Mouse (Mus musculus): Measurements from ENCODE around the gene Cyp2u1.

Cyp2u1 gene

GRCm38 (mm10) chr3:131303320-131303714 lies 290 bp upstream of the Cyp2u1 start:
- DNase-seq (ENCODE audit: low spot score) = no peak

- peak; percentile 89 for DNase-seq (ENCODE audit: low spot score)
Measured at GRCm38 (mm10) chr3:131299908-131300307, 3.1 kb downstream of the Cyp2u1 start.

GRCm38 (mm10) chr3:131299078-131299477 lies 3.9 kb downstream of the Cyp2u1 start:
- DNase-seq (ENCODE audit: low spot score) = no peak

DNA sequence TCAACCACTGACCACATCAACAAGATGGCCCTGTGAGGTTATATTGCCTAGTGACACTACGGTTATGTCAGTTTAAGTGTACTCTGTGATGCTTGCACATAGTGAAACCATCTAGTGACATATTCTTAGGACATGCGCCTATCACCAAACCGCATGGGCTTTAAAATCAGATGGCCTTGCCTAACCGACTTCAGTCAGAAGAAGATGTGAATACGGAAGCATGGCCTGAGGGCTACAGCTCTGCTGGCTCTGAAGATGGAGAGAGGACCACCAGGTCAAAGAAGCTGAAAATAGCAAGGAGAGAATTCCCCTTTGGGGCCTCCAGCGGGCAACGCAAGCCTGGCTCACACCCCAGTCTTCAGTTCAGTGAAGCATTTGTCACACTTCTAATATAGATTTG lies 6.1 kb downstream of the Cyp2u1 start:
- no peak for DNase-seq (ENCODE audit: low spot score)

DNA sequence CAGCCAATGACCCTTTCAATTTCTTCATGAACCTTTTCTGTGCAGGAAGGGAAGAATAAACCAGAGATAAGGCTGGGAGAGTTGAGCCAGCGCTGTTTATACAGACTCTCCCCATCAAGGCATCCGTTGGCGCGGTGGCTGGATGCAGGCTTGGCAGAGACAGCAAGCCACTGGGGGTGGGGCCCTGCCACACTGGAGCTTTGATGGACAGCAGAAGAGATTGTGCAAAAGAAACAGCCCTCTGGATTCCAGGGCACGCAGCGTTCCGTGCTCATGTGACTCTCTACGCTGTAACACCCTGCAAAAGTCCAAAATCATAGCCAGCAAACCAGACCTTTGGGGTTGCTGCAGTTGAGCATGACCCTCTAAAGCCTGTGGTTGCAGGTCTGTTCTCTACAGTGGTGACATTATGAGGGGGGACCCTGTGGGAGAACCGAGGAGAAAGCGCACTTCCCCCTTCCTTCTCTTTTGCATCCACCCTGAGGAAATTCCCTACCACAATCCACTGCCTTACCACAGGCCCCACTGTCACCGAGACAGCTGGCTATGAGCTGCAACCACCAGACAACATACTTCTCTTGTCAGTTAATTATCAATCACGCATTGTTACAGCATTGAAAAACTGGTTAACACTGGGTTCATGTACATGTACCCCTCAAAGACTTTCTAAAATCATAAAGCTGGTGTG lies 7.4 kb downstream of the Cyp2u1 start:
- no peak for DNase-seq (ENCODE audit: low spot score)

GRCm38 (mm10) chr3:131294503-131294902 lies 8.5 kb downstream of the Cyp2u1 start:
- DNase-seq (ENCODE audit: low spot score) = no peak

DNA sequence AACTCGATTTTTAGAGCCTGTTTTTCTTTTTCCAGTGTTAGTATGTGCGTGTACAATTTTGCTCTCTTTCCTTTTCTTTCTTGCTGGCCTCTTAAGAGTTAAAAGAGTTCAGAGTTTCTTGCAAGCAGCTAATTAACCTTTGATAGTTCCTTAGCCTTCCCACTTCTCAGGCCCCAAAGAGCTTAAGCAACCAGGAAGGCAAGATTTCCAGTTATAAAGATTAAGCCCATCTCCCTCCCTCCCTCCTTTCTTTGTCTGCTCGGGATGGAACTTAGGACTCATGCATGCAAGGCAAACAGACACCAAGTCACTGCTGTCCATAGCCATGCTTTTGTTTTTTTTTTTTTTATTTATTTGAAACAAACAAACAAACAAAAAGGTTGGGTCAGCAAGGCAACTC lies 10.1 kb downstream of the Cyp2u1 start:
- no peak for DNase-seq (ENCODE audit: low spot score)

GRCm38 (mm10) chr3:131292349-131292748 lies 10.7 kb downstream of the Cyp2u1 start:
- no peak for DNase-seq (ENCODE audit: low spot score)

DNA sequence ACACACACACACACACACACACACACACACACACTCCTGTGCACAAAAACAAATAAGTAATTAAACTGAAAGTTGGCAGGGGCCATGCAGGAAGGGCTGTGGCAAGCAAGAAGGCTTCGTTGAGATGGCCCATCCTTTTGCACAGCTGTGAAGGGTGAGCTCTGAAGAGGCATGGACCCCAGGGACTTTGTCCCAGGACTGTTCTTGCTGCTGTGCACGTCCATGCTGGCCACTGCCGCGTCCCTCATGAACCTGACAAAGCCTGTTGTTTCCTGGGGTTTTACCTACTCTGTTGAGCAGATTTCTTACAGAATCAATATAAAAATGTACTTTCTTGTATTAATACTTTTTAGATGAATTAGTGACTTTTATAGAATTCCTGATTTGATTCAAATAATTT lies 11.1 kb downstream of the Cyp2u1 start:
- no peak for DNase-seq (ENCODE audit: low spot score)

DNA sequence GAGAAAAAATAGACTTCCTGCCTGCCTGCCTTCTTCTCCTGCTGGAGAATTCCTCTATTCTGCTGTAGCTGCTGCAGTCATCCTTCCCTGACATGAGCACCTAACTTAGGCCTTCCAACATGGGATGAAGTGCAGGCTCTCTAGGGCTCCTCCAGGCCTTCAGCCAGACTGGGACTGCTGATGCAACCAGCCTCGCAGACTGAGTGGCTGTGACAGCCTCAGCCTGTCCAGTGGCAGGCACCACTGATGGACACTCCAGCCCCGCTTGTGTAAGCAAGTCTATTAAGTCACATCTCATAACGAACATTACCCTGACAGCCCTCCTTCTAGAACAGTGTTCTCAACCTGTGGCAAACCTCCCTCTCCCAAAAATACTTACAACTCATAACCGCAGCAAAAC lies 28.9 kb downstream of the Cyp2u1 start:
- DNase-seq (ENCODE audit: low spot score) = no peak

DNA sequence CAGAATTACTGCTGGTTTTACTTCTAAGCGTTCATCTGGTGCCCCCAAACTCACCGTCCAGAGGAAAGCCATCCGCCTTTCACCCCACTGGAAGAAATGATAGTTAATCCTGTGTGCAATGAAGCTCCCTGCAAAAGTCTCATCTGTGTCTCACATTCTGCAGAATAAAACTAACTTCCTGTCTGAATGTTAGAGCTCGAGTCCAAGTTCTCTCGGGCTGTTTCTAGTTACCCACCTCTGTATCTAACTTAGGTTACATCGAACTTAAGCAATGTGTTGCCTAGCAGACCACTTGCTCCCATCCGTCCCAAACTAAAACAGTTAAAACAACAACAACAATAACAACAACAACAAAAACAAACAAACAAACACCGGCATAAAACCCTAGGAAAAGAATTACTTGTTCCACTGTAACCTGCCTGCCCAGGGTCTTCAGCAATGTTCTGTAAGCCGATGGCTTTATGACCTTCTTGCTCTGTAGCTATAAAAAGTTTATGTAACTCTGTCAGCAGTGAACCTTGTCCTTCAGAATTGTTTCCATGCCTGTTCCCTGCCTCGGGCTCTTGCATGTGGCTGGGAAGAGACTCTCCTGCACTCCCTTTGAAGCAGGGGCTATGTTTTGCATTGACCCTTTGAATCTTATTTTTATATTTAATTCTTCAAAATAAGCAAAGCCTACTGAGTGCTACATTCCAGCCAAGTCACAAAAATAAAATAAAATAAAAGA lies 30.5 kb downstream of the Cyp2u1 start:
- DNase-seq (ENCODE audit: low spot score) = no peak

DNA sequence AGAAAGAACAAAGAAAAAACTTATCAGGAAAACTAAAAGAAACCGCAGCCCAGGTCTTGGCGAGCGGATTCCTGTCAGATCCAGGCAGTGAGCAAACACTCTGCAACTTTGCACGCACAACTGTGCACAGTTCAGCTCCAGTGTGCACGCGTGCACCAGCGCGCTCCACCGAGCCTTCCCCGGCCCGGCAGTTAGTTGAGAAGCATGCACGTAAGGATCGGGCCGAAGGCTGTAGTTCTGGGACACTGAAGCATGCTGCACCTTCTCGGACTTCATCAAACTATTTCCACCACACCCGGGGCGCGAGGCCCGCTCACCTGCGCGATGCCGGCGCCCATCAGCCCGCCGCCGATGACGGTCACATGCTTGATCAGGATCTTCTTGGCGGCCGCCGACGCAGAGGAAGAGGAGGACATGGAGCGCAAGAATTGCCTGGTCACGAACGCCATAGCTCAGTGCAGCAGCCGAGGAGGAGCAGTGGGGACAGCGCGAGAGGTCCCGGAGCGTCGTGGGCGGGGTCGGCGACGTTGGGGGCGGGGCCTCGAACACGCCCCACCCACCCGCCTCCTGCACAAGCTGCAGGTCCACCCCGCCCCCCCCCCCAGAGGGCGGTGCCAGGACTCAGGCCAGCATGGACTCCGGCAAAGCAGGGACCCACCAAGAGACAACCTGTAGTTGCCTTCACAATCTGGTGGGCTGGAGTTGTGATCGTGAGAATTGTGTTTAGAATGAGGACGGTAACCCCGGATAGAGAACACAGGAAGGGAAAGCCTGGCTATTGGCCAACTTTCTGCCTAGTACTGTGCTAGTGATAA lies 31.3 kb downstream of the Cyp2u1 start, which contains the start of gene Hadh:
Gene Hadh, minus strand, starts transcription at position 543 of the 815 bp plus-strand sequence.
- DNase-seq (ENCODE audit: low spot score) = peak; percentile 92

GRCm38 (mm10) chr3:131271157-131271556 lies 31.9 kb downstream of the Cyp2u1 start:
- DNase-seq (ENCODE audit: low spot score) = peak; percentile 77

- DNase-seq (ENCODE audit: low spot score) = peak; percentile 44
Measured at GRCm38 (mm10) chr3:131270381-131270780, 32.6 kb downstream of the Cyp2u1 start.

DNA sequence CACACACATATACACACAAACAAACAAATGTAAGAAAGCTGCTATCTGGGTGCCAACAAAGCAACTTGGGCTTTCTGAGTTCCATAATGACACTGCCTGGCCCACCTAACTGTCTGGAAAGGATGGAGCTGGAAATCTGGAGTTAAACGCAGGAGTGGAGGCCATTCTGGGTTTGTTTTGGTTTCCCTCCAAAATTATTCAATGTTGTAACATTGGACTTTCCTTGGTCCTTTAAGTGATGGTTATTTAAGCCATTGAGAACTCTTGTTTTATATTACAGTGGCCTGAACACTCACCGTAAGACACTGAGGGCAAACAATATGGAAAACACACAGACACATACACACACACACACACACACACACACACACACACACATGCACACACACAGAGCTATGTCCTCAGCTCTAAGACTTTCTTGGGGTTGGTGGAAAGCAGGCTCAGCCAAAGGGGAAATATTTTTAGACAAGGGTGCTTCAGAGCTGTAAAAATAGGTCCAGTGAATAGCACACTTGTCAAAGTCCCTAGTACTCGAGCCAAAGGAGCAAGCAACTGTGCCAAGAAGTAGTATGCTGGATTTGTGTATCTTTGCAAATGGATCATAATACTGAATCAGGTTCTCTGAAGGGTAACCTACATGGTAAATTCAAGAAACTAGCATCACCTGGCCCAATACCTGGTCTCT lies 36.5 kb downstream of the Cyp2u1 start:
- no peak for DNase-seq (ENCODE audit: low spot score)

DNA sequence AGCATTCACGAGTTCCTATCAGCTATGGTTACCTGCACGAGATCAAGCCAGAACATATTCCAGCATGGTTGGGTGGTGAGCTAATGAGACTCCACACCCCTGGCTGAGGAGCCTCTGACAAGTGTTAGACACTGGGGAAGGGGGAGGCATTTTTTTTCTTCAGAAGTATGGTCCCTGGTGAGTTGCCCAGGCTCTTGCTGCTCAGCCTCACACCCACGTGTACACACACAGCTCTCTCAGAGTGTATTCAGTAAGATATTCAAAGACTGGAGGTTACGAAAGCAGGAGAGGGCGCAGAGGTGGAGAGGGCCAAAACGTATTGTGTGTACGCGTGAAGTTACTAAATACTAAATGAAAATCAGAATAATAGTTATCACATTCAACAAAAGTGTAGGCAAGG lies 37.5 kb downstream of the Cyp2u1 start:
- no peak for DNase-seq (ENCODE audit: low spot score)

DNA sequence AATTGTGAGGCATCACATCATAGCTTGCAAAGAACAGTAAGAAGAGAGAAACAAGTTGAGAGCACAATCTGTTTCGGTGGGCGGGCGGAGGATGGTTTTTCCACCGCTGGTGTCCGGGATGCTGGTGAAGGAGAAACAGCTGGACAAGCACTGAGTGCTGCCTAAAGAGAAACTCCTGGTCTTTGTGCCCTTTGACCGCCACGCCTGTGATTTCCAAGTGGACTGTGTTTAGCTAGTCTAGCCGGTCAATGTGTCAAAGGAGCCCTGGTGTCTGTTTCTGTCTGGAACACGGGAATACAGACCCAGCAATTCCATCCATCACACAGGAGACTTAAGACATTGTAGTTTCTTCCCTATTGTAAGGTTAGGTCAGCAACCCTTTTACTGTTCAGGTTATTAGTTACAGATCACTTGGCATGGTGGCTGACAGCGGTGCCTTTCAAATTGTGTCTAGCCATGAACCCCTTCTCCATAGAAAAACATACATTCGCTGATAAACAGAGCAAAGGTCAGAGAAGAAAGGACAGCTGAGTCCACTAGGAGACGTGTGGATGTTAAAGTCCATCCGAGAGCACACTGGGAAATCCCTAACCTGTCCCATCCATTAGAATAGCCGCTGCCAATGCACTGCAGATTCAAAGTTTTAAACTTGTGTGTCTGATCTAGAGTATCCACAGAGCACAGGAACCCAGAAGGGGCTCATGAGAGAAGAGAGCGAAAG lies 39.1 kb downstream of the Cyp2u1 start:
- DNase-seq (ENCODE audit: low spot score) = no peak

GRCm38 (mm10) chr3:131260418-131260817 lies 42.6 kb downstream of the Cyp2u1 start:
- no peak for DNase-seq (ENCODE audit: low spot score)

- no peak for DNase-seq (ENCODE audit: low spot score)
Measured at GRCm38 (mm10) chr3:131259392-131259965, 43.5 kb downstream of the Cyp2u1 start.

DNA sequence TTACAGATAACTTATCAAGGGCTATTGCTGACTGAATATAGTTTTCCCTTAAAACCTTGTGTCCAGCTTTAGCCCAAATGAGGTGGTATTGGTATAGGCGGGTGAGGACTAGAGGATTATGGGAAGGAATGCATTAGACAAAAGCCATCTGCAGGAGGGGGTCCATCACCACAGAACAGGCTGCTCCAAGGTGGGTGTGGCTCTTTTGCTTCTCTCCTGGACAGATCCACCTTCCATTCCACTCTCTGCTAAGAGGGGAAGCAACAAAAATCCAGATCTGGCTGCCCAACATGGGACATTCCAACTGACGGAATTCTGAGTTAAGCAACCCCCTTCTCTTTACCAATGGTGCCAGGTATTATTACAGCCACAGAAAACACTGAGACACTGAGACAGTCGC lies 44.1 kb downstream of the Cyp2u1 start:
- no peak for DNase-seq (ENCODE audit: low spot score)

DNA sequence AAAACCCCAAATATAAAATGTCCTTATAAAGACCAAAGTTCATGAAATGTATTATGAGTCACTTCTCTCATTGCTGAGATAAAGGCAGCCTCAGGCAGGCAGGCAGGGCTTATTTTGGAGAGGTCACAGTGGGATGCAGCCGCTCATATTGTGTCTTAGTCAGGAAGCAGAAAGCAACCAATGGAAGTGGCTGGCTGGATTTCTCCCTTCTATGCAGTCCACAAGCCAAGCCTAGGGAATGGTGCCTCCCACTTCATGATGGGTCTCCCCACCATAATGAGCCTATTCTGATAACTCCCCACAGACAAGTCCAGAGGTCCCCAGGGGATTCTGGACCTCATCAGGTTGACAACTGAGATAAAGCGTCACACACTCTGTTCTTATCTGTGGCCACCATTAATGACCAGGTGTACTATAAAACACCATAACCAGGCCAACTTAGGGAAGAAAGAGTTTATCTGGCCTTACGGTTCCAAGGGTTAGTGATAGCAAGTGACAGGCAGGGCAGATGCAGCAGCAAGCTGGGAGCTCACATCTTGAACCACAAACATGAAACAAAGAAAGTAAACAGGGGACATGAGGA lies 47.5 kb downstream of the Cyp2u1 start:
- DNase-seq (ENCODE audit: low spot score) = no peak

Measured in retina, embryonic 14.5 days (tissue).